Mouse (Mus musculus) olfactory bulb, adult 2 months (tissue): Measurements from ENCODE around the gene Lonrf2. TPM values are rescaled to one million over a fixed set of nuclear protein-coding genes. Genes with fewer than 3 reads are reported as not detected.

Experiments
- H3K27ac ChIP-seq: fragments of 200-500 bp; 2 replicates; pipeline ENCODE4 v1.5.1; 2012; ENCODE audit warnings: low read depth, low read length; ENCODE audit not compliant: insufficient read depth
- H3K4me1 ChIP-seq: fragments of 200-500 bp; 2 replicates; pipeline ENCODE4 v1.6.1; 2012; ENCODE audit warnings: low read length; ENCODE audit not compliant: control insufficient read depth, insufficient read depth
- H3K4me3 ChIP-seq: fragments of 200-500 bp; 2 replicates; pipeline ENCODE4 v1.5.1; 2012; ENCODE audit warnings: mild to moderate bottlenecking, low read depth, low read length, moderate library complexity; ENCODE audit not compliant: insufficient read depth
- CTCF ChIP-seq: fragments of 200-500 bp; IDR thresholded peaks from 2 replicates; pipeline ENCODE4 v1.5.1; 2012; ENCODE audit warnings: low read depth, mild to moderate bottlenecking, low read length, moderate library complexity; ENCODE audit not compliant: insufficient read depth
- POLR2A ChIP-seq: fragments of 200-500 bp; IDR thresholded peaks from 2 replicates; pipeline ENCODE4 v1.6.1; 2012; ENCODE audit warnings: mild to moderate bottlenecking, low read depth, low read length, moderate library complexity; ENCODE audit not compliant: insufficient read depth
- WGBS: fragments of 180-500 bp; shearing (Covaris S2); methylation state at CpG from one replicate; pipeline ENCODE4 v1.1.7; 2018; 5-methylcytosine and 5-hydroxymethylcytosine counted together
- polyA plus RNA-seq: library from polyadenylated mRNA; stranded (reverse); fragments of >200 nt; gene quantifications from 2 replicates; pipeline ENCODE4 v1.2.4, GENCODE M21; 2012; ENCODE audit warnings: low replicate concordance; ENCODE audit not compliant: missing spikeins, insufficient read depth, insufficient read length

Gene Lonrf2
- polyA plus RNA-seq, 1 experiment = 59.8 TPM

GRCm38 (mm10) chr1:38866242-38866641 is 29.7 kb upstream of the Lonrf2 start:
- Histone ChIP-seq H3K4me3 (no peak overlapping the region), H3K27ac (no peak overlapping the region), H3K4me1 (no peaks in the 10 kb centered on the region)
- 85% methylated on average over 5 of the region's 5 CpGs for WGBS
- TF ChIP-seq POLR2A = no peak
- no peak for TF ChIP-seq CTCF

GRCm38 (mm10) chr1:38864341-38864740 is 27.8 kb upstream of the Lonrf2 start:
- TF ChIP-seq CTCF (no peak), POLR2A (no peak)
- no peak overlapping the region for H3K4me3 ChIP-seq
- no peaks in the 10 kb centered on the region for H3K4me1 ChIP-seq
- no peak overlapping the region for H3K27ac ChIP-seq
- WGBS = 91% methylated on average over 9 of the region's 9 CpGs

GRCm38 (mm10) chr1:38862213-38862612 is 25.7 kb upstream of the Lonrf2 start:
- Histone ChIP-seq H3K4me3 (no peak overlapping the region), H3K4me1 (no peaks in the 10 kb centered on the region), H3K27ac (no peak overlapping the region)
- TF ChIP-seq POLR2A = no peak
- 0 out of 2 replicates have a peak, but pooled peaks have one; percentile 24 for TF ChIP-seq CTCF
- WGBS = 20% methylated on average over 4 of the region's 4 CpGs

- H3K4me3 ChIP-seq = no peak overlapping the region
- no peak overlapping the region for H3K27ac ChIP-seq
- H3K4me1 ChIP-seq = no peaks in the 10 kb centered on the region
- no peak for TF ChIP-seq POLR2A
- TF ChIP-seq CTCF = no peak
- 89% methylated on average over 9 of the region's 9 CpGs for WGBS
Observed at GRCm38 (mm10) chr1:38860867-38861524, 24.5 kb upstream of the Lonrf2 start.

- Histone ChIP-seq H3K4me1 (no peaks in the 10 kb centered on the region), H3K4me3 (no peak overlapping the region), H3K27ac (no peak overlapping the region)
- WGBS = 80% methylated on average over 5 of the region's 5 CpGs
- no peak for TF ChIP-seq CTCF
- TF ChIP-seq POLR2A = no peak
Observed at GRCm38 (mm10) chr1:38860207-38860606, 23.7 kb upstream of the Lonrf2 start.

- Histone ChIP-seq H3K4me1 (no peaks in the 10 kb centered on the region), H3K27ac (no peak overlapping the region), H3K4me3 (no peak overlapping the region)
- 8% methylated on average over 3 of the region's 3 CpGs for WGBS
- TF ChIP-seq CTCF = 0 out of 2 replicates have a peak, but pooled peaks have one; percentile 31
- TF ChIP-seq POLR2A = no peak
Observed at GRCm38 (mm10) chr1:38856196-38856595, 19.7 kb upstream of the Lonrf2 start.

- Histone ChIP-seq H3K4me3 (no peak overlapping the region), H3K27ac (no peak overlapping the region), H3K4me1 (no peaks in the 10 kb centered on the region; the same call in 1 of the 2 replicates)
- 69% methylated on average over 2 of the region's 2 CpGs for WGBS
- TF ChIP-seq POLR2A = no peak
Observed at GRCm38 (mm10) chr1:38852250-38852649, 15.7 kb upstream of the Lonrf2 start.

- no peak for TF ChIP-seq CTCF
- no peak for TF ChIP-seq POLR2A
- H3K4me1 ChIP-seq = no peaks in the 10 kb centered on the region; the same call in 1 of the 2 replicates
- 95% methylated on average over 2 of the region's 2 CpGs for WGBS
Observed at GRCm38 (mm10) chr1:38850650-38851049, 14.1 kb upstream of the Lonrf2 start.

GRCm38 (mm10) chr1:38848451-38849289 is 12.2 kb upstream of the Lonrf2 start:
- H3K27ac ChIP-seq = no peak overlapping the region
- TF ChIP-seq POLR2A (no peak), CTCF (no peak)
- no peaks in the 10 kb centered on the region; the same call in 1 of the 2 replicates for H3K4me1 ChIP-seq
- no peak overlapping the region for H3K4me3 ChIP-seq
- 51% methylated on average over 2 of the region's 2 CpGs for WGBS

More at GRCm38 (mm10) chr1:38850650-38851049, 14.1 kb upstream of the Lonrf2 start:
- Histone ChIP-seq H3K27ac (no peak overlapping the region), H3K4me3 (no peak overlapping the region)
